Mouse (Mus musculus): ENCODE results near the gene Col4a2.

Gene Col4a2

DNA sequence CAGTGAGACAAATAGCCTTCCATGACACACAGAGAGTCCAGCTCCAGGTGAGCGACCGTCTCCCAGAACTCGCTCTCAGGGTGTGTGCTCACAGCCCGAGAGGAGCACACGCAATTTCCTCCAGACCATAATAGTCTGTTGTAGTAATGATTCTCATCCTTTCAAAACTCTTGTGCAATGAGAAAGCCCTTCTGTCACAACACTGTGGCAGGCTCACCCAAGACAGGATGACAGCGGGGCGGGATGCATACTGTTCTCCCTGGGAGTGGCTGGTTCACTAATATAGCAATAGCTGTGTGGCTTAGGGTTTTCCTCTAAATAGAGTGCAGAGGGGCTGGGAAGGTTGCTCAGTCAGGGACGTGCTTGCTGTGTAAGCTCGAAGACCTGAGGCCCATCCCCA is 91.2 kb downstream of the Col4a2 start:
- DNase-seq (ENCODE audit: extremely low read depth, low read depth, low spot score): no peak

DNA sequence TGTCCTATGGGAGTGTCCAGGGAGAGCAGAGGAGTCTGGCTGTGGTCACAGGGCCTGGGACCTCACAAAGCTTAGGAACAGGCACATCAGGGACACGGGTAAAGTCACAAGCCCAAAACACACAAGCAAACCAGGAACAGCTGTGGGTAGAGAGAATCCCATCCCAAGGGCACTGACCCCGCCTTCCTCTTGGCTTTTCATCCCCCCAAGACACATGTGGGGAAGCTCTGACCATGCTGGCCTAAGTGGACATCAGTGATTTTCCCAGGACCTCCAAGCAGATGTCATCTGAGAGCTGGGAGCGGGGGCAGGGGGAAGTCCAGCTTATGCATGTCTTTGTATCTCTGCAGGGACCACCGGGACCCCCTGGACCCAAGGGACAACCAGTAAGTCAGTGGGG is 92.0 kb downstream of the Col4a2 start:
- no peak for DNase-seq (ENCODE audit: extremely low read depth, low read depth, low spot score)

DNA sequence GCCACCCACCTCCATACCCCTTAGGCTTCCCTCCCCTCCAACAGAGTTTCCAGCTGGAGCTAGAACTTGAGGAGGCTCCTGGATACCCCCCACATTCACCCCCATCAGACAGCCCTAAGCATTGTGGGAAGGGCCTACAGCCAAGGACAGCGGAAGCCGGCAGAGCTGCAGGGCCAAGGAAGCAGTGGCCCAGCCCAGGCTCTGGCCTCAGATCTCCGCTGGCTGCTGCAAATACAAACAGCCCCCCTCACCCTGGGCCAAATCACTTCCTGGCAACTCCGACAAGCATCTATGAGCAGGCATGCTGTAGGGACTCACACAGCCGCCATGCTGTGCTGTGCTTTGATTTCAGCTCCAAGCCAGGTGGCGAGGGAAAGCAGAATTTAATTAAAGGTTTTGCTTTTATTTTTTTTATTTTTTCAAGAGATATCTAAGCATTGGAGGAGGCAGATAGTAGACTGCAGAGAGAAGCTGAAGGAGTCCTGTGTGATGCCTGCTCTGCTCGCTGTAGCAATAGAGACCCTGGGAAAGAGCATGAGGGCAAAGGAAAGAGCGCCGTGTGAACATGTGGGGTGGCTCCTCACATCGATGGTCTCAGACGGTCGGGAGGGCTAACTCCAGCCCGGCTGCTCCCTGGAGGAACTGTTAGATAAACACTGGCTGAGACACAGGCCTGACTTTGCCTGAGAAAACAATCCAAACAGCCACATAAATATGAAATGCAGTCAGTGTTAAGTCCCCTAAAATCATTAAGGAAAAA is 93.3 kb downstream of the Col4a2 start:
- DNase-seq (ENCODE audit: extremely low read depth, low read depth, low spot score): no peak

GRCm38 (mm10) chr8:11411504-11412124 is 99.0 kb downstream of the Col4a2 start:
- DNase-seq (ENCODE audit: extremely low read depth, low read depth, low spot score): no peak

DNA sequence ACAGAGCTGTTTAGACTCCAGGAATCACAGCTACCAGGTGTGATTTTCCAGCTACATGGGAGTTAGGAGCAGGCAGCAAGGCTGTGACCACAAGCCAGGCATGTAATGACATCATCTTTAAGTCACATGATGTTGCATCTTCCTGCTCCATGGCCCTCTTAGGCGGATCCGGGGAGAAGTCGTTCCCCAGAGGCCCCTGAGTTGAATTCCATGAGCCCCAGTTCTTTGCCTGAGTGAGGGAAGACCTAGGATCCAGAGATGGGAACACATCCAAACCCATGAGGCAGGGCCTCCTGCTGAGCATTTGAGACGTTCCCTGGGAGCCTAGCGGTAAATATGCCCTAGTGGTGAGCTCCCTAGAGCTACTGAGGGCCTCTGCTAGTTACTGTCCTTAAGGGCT is 99.8 kb downstream of the Col4a2 start:
- DNase-seq (ENCODE audit: extremely low read depth, low read depth, low spot score): no peak

DNA sequence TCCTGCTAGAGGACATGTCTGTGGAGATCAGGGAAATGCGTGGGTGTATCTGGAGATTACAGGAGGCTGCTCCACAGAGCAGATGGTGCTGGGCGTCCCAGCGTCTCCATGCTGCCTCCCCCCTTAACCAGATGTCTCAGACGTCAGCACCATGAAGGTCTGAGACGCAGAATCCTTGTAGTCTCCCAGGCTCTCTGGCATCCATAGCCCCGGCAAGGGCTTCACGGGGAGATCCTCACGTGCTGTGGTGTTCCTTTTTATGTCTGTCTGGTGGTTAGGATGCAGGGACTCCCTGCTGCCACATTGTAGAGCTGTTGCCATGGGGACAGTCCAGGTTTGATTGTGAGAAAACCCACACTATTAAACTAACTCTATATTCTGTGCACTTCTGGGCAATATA is 101.7 kb downstream of the Col4a2 start:
- no peak for DNase-seq (ENCODE audit: extremely low read depth, low read depth, low spot score)

- DNase-seq (ENCODE audit: extremely low read depth, low read depth, low spot score): no peak
Observed at GRCm38 (mm10) chr8:11415089-11415488, 102.5 kb downstream of the Col4a2 start.

GRCm38 (mm10) chr8:11417762-11418161 is 105.2 kb downstream of the Col4a2 start:
- no peak for DNase-seq (ENCODE audit: extremely low read depth, low read depth, low spot score)

GRCm38 (mm10) chr8:11419232-11419631 is 106.6 kb downstream of the Col4a2 start:
- peak; percentile 47 for DNase-seq (ENCODE audit: extremely low read depth, low read depth, low spot score)

DNA sequence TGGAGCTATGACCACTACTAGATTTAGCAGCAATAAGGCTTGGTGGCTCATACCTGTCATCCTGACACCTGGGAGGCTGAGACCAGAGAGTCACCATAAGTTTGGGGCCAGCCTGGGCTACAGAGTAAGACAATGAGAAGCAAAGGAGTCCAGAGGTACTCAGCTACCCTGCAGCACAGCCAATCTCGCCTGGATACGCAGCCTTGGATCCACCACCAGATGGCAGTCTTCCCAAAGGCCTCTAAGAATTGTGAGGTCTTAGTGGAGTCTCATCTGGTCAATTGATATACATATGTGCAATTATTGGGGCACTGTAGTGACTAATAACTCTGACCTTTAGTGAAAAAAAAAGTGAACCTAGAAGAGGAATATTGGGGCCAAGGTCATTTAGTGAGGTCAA is 107.0 kb downstream of the Col4a2 start:
- no peak for DNase-seq (ENCODE audit: extremely low read depth, low read depth, low spot score)

GRCm38 (mm10) chr8:11421105-11421504 is 108.5 kb downstream of the Col4a2 start:
- DNase-seq (ENCODE audit: extremely low read depth, low read depth, low spot score): no peak

DNA sequence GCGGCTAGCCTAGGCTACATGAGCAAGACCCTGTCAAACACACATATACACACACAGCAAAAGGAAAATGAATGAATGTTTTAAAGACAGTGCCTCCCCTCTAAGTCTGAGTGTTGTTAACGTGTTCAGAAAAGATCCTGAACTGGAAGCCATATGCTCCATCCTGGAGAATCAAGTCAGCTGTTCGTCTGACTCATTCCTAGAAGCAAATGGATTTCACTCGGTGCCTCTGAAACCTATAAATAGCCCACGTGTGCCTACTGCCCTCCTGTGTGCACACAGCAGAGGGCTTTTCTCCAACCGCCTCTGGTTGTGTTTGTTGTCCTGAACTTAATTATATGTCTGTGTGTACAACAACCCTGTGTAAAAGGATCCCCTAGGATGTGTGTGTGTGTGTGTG is 109.4 kb downstream of the Col4a2 start:
- DNase-seq (ENCODE audit: extremely low read depth, low read depth, low spot score): no peak

DNA sequence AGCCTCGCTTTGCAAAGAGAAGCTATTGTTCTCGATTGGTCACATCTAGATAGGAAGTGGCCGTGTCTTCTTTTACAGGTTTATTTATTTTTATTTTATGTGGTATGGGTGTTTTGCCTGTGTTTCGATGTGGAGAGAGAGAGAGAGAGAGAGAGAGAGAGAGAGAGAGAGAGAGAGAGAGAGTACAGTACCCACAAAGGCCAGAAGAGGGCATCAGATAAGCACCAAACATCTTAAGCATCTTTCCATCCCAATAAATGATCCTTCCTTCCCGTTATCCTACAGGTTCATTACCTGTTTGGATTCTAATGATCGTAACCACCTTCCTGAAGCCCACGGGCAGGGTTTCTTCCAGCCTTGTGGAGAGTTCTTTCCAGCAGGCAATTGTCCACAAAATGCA is 110.5 kb downstream of the Col4a2 start:
- DNase-seq (ENCODE audit: extremely low read depth, low read depth, low spot score): no peak

DNA sequence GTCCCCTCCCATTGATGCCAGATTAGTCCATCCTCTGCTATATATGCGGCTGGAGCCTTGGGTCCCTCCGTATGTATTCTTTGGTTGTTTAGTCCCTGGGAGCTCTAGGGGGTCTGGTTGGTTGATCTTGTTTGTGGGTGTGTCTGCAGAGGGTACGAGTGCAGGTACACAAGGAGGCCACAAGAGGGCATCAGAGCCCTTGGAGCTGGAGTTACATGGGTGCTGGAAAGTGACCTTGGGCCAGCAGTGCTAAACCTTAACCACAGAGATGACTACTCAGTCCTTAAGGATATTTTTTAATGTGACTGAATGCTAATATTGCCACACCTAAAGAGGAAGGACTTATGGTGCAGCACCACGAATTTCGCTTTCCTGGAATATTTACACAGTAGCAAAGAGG is 118.1 kb downstream of the Col4a2 start:
- DNase-seq (ENCODE audit: extremely low read depth, low read depth, low spot score): no peak

DNA sequence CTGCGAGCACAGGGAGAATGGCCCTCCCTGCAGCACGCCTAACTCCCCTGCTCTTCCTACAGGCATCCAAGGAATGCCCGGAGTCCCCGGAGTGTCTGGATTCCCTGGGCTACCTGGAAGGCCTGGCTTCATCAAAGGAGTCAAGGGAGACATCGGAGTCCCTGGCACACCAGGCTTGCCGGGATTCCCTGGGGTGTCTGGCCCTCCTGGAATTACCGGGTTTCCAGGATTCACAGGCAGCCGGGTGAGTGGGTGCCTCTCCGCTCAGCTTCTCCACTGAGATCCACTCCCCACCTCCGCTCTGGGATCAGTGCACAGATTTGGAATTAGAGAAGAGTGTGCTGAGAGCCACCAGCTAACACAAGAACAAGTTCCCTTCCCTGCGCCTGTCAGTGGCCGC is 125.3 kb downstream of the Col4a2 start:
- DNase-seq (ENCODE audit: extremely low read depth, low read depth, low spot score): no peak

GRCm38 (mm10) chr8:11441291-11441690 is 128.7 kb downstream of the Col4a2 start:
- DNase-seq (ENCODE audit: extremely low read depth, low read depth, low spot score): no peak

DNA sequence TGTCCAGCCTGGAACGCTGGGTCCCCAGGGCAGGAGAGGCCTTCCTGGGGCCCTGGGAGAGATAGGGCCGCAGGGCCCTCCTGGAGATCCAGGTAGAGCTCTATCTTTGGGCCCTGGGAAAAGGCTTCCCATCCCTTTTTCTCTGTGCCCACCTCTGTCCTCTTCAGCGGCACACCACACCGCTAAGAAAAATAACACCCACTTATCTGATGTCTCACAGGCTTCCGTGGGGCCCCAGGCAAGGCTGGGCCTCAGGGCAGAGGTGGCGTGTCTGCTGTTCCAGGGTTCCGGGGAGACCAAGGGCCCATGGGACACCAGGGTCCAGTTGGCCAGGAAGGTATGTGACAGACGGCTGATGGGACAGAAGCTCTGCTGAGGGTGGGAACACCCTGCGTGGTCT is 131.0 kb downstream of the Col4a2 start:
- DNase-seq (ENCODE audit: extremely low read depth, low read depth, low spot score): no peak

DNA sequence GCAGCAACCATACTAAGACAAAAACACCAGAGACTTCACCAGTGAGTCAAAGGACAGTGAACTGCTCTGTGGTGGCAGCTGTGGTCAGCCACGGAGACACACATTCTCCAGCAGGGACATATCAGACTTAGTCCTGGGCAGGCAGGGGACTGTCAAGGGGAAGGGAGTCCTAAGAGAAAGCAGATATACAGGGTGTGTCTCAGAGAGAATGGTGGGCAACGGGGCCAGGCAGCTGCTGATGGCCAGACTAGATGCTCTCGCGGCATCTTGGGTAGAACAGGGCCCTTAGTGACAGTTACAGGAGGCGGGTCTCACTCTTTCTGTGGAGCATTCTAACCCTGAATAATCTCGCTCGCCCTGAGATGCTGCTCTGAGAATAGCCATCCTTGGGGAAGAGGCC is 131.6 kb downstream of the Col4a2 start:
- no peak for DNase-seq (ENCODE audit: extremely low read depth, low read depth, low spot score)

DNA sequence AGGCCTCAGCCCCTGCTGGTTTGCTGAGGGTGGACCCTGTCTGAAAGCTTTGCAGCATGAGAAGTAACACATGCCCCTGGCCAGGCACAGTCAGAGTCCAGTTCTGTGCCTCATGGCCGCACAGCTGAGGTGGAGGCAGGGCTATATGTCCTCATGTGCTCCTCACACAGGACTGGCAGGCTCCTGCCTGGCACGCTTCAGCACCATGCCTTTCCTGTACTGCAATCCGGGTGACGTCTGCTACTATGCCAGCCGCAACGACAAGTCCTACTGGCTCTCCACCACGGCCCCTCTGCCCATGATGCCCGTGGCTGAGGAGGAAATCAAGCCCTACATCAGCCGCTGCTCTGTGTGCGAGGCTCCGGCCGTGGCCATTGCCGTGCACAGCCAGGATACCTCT is 133.2 kb downstream of the Col4a2 start:
- no peak for DNase-seq (ENCODE audit: extremely low read depth, low read depth, low spot score)

DNA sequence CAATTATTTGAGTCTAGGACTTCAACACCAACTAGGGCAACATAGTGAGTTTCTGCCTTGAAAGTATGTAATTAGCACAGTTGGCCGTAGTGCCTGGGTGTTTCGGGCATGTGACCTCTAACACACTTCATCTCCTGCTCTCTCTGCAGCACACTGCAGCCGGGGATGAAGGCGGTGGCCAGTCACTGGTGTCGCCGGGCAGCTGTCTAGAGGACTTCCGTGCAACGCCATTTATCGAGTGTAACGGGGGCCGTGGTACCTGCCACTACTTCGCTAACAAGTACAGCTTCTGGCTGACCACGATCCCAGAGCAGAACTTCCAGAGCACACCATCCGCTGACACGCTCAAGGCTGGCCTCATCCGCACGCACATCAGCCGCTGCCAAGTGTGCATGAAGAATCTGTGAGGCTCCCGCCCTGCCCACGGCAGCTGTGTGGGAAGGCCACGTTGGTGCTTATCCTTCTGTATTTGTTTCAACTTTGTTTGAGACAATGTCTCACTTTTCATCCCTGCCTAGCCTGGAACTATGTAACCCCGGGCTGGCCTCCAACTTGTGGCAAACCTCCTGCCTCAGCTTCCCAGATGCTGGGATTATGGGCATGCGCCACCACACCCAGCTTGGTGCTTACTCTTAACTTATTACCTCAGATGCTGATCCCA is 135.4 kb downstream of the Col4a2 start:
- DNase-seq (ENCODE audit: extremely low read depth, low read depth, low spot score): no peak

- no peak for DNase-seq (ENCODE audit: extremely low read depth, low read depth, low spot score)
Observed at GRCm38 (mm10) chr8:11450184-11451113, 137.8 kb downstream of the Col4a2 start.
